Mouse (Mus musculus) forebrain, postnatal 0 days (tissue): Measurements from ENCODE around the gene Rcsd1. TPM values are rescaled to one million over a fixed set of nuclear protein-coding genes. Genes with fewer than 3 reads are reported as not detected.
A peak's percentile ranks its signal among the peaks of the same experiment; 100 is the strongest.
"Not testable (repeated sequence)": the region's sequence is repeated elsewhere in the genome, so short reads cannot be mapped to it uniquely, and the experiment has no call there.

Source experiments
- ATAC-seq: fragments of 200-750 bp; cut with Nextera tagmentation; 2 replicates; pipeline ENCODE4 v1.8.0; 2017; ENCODE audit warnings: mild to moderate bottlenecking, moderate library complexity
- DNase-seq: peaks from one replicate; pipeline ENCODE4 v3.0.0-alpha.2; 2015
- H3K27ac ChIP-seq: fragments of 300-500 bp; sonication (generic); 2 replicates; pipeline ENCODE4 v1.5.1; 2014; ENCODE audit warnings: low read depth, mild to moderate bottlenecking, antibody characterized with exemption, low read length, moderate library complexity, mixed read lengths
- H3K27me3 ChIP-seq: fragments of 300-500 bp; sonication (generic); 2 replicates; pipeline ENCODE4 v1.6.1; 2014; ENCODE audit warnings: mild to moderate bottlenecking, low read length, mixed read lengths; ENCODE audit not compliant: insufficient read depth
- H3K36me3 ChIP-seq: fragments of 300-500 bp; sonication (generic); 2 replicates; pipeline ENCODE4 v1.6.1; 2014; ENCODE audit warnings: mild to moderate bottlenecking, moderate library complexity; ENCODE audit not compliant: insufficient read depth
- H3K4me1 ChIP-seq: fragments of 300-500 bp; sonication (generic); 2 replicates; pipeline ENCODE4 v1.6.1; 2014; ENCODE audit warnings: antibody characterized with exemption; ENCODE audit not compliant: insufficient read depth
- H3K4me2 ChIP-seq: fragments of 300-500 bp; sonication (generic); 2 replicates; pipeline ENCODE4 v1.6.1; 2014; ENCODE audit warnings: low read depth, mild to moderate bottlenecking, moderate library complexity
- H3K4me3 ChIP-seq: fragments of 300-500 bp; sonication (generic); 2 replicates; pipeline ENCODE4 v1.5.1; 2014; ENCODE audit warnings: low read depth, low read length, mixed read lengths
- H3K9ac ChIP-seq: fragments of 300-500 bp; sonication (generic); 2 replicates; pipeline ENCODE4 v1.6.1; 2014; ENCODE audit warnings: mild to moderate bottlenecking
- H3K9me3 ChIP-seq: fragments of 300-500 bp; sonication (generic); 2 replicates; pipeline ENCODE4 v1.6.1; 2016; ENCODE audit warnings: low read length
- CTCF ChIP-seq: sonication (generic); IDR thresholded peaks from 2 replicates; pipeline ENCODE4 v1.5.1; 2016; ENCODE audit warnings: antibody characterized with exemption, control low read depth, low read depth
- WGBS: fragments of 180-500 bp; shearing (Covaris S2); extraction: QIAGEN DNeasy Blood & Tissue Kit; methylation state at CpG from one replicate; pipeline ENCODE4 v1.1.7; 2014; 5-methylcytosine and 5-hydroxymethylcytosine counted together
- polyA plus RNA-seq: library from polyadenylated mRNA; unstranded; fragments of >200 nt; fragmentation: Nextera tagmentation; extraction: Ambion mirVana; gene quantifications from 2 replicates; pipeline ENCODE4 v1.2.1, GENCODE M21; 2015
- total RNA-seq: library from RNA; depleted of rRNA; stranded (reverse); fragments of >200 nt; gene quantifications from 2 replicates; pipeline ENCODE4 v1.2.3, GENCODE M21; 2014

Rcsd1 gene
- total and polyA plus RNA-seq, 2 experiments from 2014 or later = 7.5 to 8.0 TPM

DNA sequence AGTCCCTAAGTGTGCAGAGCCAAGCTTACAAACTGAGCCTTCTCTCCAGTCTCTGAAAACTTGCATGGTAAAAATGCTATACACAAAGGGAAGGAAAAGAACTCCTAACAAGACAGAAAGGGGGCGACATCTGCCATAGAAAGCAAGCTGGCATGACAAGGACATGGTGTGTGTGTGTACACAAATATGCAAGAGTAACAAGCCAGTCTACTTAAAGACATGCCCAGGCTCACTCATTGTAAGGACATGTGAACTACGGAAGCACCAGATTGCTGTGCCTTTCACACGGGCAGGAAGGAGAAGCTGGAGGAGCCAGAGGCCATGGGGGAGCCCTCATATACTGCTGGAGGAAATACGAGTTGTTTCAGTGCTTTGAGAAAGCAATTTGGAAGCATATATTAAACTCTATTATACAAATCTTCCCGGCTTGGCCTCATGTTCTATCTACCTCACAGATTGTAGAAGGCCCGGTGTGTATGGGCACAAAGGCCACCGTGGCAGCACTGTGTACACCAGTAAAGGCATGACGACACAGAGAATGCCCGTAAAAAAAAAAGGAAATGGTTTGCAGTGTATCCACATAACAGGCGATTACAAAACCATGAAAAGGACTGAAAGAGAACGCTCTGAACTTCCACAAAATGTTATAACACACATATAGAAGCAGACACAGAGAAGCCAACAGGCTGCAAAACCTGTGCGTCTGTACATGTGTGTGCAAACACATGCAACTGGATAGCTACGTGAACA, 28.3 kb downstream of the Rcsd1 start:
- peak; percentile 25 for DNase-seq
- no peak overlapping the region for H3K4me2 ChIP-seq
- H3K9ac ChIP-seq = no peak overlapping the region
- no peaks in the 10 kb centered on the region for H3K27me3 ChIP-seq
- 68% methylated on average over 13 of the region's 13 CpGs for WGBS
- no peak overlapping the region for H3K27ac ChIP-seq
- H3K36me3 ChIP-seq = no peaks in the 10 kb centered on the region
- H3K9me3 ChIP-seq = no peaks in the 10 kb centered on the region
- TF ChIP-seq CTCF = peak; percentile 57
- ATAC-seq = peak; percentile 47; the same call in 1 of the 2 replicates
- no peaks in the 10 kb centered on the region for H3K4me1 ChIP-seq
- H3K4me3 ChIP-seq = no peak overlapping the region

DNA sequence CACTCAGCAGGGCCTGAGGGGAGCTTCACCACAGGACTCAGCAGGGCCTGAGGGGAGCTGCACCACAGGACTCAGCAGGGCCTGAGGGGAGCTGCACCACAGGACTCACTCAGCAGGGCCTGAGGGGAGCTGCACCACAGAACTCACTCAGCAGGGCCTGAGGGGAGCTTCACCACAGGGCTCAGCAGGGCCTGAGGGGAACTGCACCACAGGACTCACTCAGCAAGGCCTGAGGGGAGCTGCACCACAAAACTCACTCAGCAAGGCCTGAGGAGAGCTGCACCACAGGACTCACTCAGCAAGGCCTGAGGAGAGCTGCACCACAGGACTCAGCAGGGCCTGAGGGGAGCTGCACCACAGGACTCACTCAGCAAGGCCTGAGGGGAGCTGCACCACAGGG, 29.5 kb downstream of the Rcsd1 start:
- not testable (repeated sequence) for DNase-seq, H3K4me2 ChIP-seq, H3K27ac ChIP-seq, ATAC-seq, H3K9ac ChIP-seq, H3K27me3 ChIP-seq, H3K9me3 ChIP-seq, H3K4me3 ChIP-seq, H3K4me1 ChIP-seq, H3K36me3 ChIP-seq

DNA sequence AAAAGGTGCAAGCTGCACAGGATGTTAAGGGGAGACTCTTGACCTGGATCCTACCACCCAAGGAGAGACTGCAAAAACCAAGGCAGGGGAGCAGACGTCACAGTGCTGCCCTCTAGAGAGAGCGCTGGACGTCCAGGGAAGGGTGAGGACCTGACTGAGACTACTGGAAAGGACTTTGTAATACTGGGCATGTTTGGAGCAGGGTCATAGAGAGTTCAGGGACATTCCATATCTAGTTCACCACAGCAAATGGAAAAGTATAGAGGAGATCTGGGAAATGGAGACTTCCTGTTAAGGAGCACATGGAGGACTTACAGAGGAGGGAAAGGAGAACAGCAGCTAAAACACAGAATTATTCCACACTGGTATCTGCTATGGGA, 29.9 kb downstream of the Rcsd1 start:
- H3K27me3 ChIP-seq = no peaks in the 10 kb centered on the region
- WGBS = 36% methylated on average over 3 of the region's 3 CpGs
- H3K4me3 ChIP-seq = no peak overlapping the region
- no peaks in the 10 kb centered on the region for H3K36me3 ChIP-seq
- ATAC-seq (no peak), DNase-seq (no peak)
- H3K9ac ChIP-seq = no peak overlapping the region
- H3K4me2 ChIP-seq = no peak overlapping the region
- H3K4me1 ChIP-seq = no peaks in the 10 kb centered on the region
- no peaks in the 10 kb centered on the region for H3K9me3 ChIP-seq
- H3K27ac ChIP-seq = no peak overlapping the region
- no peak; the same call in 1 of the 2 replicates for TF ChIP-seq CTCF

DNA sequence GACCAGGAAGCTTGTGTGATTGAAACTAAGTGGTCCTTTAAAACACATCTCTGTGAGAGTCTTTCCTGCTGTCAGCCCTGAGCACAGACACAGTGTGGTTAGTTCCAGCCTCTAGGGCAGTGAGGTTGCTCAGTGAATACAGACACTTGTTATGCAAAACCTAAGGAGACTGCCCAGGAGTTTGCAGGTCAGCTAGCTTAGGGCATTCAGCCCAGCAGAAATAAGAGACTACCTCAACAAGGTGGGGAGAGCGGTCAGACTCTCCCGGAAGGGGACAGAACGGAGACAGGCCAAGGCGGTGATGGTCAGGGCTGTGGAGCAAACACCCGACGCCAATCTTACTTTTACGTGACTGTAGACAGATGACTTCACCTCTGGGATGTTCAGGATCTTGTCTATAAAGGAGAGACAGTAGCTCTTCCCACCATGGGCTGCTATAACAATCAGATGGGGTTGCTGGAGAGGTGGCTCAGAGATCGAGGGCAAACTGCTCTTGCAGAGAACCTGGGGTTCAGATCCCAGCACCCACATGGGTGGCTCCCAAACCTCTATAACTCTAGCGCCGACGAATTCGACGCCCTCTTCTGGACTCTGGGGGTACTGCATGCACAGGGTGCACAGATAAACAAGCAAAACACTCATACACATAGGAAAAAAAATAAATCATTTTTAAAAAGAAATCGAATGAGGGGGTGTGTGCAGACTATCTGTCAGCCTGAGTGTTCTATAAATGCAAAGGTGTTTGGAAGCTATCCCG, 30.5 kb downstream of the Rcsd1 start:
- H3K4me3 ChIP-seq = no peak overlapping the region
- no peak overlapping the region for H3K4me2 ChIP-seq
- DNase-seq = no peak
- ATAC-seq = no peak
- no peaks in the 10 kb centered on the region for H3K36me3 ChIP-seq
- no peaks in the 10 kb centered on the region for H3K9me3 ChIP-seq
- no peak overlapping the region for H3K9ac ChIP-seq
- H3K4me1 ChIP-seq = no peaks in the 10 kb centered on the region
- no peaks in the 10 kb centered on the region for H3K27me3 ChIP-seq
- TF ChIP-seq CTCF = peak; percentile 21; the same call in 1 of the 2 replicates
- no peak overlapping the region for H3K27ac ChIP-seq
- WGBS = 68% methylated on average over 15 of the region's 15 CpGs

DNA sequence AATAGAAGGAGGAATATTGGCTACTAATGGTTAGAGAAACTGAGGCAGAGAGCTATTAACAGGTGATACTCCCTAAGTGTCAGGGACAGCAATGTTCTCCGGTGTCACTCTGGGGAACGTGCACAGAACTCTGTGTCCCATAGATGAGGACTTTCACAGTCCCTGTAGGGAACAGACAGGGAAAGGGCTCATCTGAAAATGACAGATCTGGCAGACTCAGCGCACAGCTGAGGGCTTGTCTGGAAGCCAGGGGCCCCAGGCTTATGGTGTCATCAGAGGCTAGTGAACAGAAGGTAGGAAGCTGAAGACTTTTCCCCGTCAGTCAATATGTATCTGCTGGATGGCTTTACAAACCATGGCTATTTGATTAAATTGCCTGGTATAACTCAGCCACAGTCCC, 32.0 kb downstream of the Rcsd1 start:
- H3K36me3 ChIP-seq = no peaks in the 10 kb centered on the region
- H3K9ac ChIP-seq = no peak overlapping the region
- DNase-seq (no peak), ATAC-seq (no peak)
- H3K27me3 ChIP-seq = no peaks in the 10 kb centered on the region
- H3K9me3 ChIP-seq = no peaks in the 10 kb centered on the region
- H3K4me1 ChIP-seq = no peaks in the 10 kb centered on the region
- H3K27ac ChIP-seq = no peak overlapping the region
- TF ChIP-seq CTCF = no peak
- 57% methylated on average over 4 of the region's 4 CpGs for WGBS
- no peak overlapping the region for H3K4me2 ChIP-seq
- no peak overlapping the region for H3K4me3 ChIP-seq

DNA sequence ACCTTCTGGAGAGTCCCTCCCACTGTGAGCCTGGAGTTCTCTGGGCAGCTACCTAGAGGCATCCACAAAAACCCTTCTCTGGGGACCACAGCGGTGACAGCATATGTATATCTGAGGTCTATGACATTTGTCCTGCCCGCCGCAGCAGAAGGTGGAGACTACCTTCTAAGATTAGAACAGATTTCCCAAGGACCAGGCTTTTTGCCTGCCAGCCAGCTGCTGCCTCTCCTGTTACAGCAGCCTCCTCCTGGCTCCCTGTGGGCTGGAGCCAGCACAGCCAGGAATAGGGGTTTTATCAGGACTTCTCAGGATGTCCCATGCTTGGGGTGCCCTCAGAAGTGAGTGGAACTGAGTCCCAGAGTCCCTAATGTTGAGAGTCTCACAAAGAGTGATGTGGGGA, 32.6 kb downstream of the Rcsd1 start:
- ATAC-seq (no peak), DNase-seq (no peak)
- Histone ChIP-seq H3K27ac (no peak overlapping the region), H3K27me3 (no peaks in the 10 kb centered on the region), H3K9ac (no peak overlapping the region), H3K36me3 (no peaks in the 10 kb centered on the region), H3K9me3 (no peaks in the 10 kb centered on the region), H3K4me2 (no peak overlapping the region), H3K4me3 (no peak overlapping the region), H3K4me1 (no peaks in the 10 kb centered on the region)
- 78% methylated on average over 3 of the region's 3 CpGs for WGBS
- TF ChIP-seq CTCF = no peak

DNA sequence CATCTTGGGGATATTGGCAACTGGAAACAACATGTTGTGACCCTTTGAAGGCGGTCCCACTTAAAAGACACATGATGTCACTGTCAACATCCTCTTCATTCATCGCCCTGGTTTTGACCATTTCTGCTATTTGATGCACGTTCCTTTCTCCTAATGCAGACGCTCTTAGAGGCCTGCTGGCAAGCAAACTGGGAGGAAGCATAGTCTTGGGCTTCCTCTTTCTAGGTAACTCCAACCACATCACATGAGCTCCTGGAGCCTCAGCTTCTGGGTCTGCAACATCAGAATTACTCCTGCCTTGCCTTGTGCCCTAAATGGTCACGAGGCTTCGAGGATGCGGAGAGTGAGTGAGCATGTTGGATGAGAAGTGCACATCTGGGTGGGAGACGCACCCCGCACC, 34.4 kb downstream of the Rcsd1 start:
- no peak for TF ChIP-seq CTCF
- H3K27ac ChIP-seq = no peak overlapping the region
- DNase-seq = no peak
- H3K4me3 ChIP-seq = no peak overlapping the region
- no peak overlapping the region for H3K4me2 ChIP-seq
- H3K36me3 ChIP-seq = no peaks in the 10 kb centered on the region
- no peaks in the 10 kb centered on the region for H3K4me1 ChIP-seq
- ATAC-seq = no peak
- no peaks in the 10 kb centered on the region for H3K9me3 ChIP-seq
- H3K9ac ChIP-seq = no peak overlapping the region
- no peaks in the 10 kb centered on the region for H3K27me3 ChIP-seq
- 90% methylated on average over 9 of the region's 9 CpGs for WGBS
